Mouse (Mus musculus) cortical plate, adult 2 months (tissue): ENCODE measurements at regions not wholly inside any gene's neighbourhood (a gene's known extent, or its start where the extent isn't known, plus 50 kb on each side); places are given as distances from the start of the nearest gene placed in this dataset.

Experiments used
- H3K27ac ChIP-seq: fragments of 200-500 bp; 2 replicates; pipeline ENCODE4 v1.5.1; 2012; ENCODE audit warnings: low read length, control low read depth, inconsistent platforms; ENCODE audit not compliant: insufficient read depth
- H3K4me1 ChIP-seq: fragments of 200-500 bp; 2 replicates; pipeline ENCODE4 v1.6.1; 2011; ENCODE audit warnings: low read length; ENCODE audit not compliant: control insufficient read depth, insufficient read depth
- H3K4me3 ChIP-seq: fragments of 200-500 bp; 2 replicates; pipeline ENCODE4 v1.5.1; 2011; ENCODE audit warnings: mild to moderate bottlenecking, low read length, control low read depth; ENCODE audit not compliant: insufficient read depth
- CTCF ChIP-seq: fragments of 200-500 bp; IDR thresholded peaks from 2 replicates; pipeline ENCODE4 v1.5.1; 2011; ENCODE audit warnings: mild to moderate bottlenecking, control low read depth, low read length; ENCODE audit not compliant: insufficient read depth; ENCODE audit errors: extremely low read depth
- POLR2A ChIP-seq: fragments of 200-500 bp; IDR thresholded peaks from 2 replicates; pipeline ENCODE4 v1.6.1; 2011; ENCODE audit warnings: mild to moderate bottlenecking, low read length, control low read depth; ENCODE audit not compliant: insufficient read depth; ENCODE audit errors: extremely low read depth

DNA sequence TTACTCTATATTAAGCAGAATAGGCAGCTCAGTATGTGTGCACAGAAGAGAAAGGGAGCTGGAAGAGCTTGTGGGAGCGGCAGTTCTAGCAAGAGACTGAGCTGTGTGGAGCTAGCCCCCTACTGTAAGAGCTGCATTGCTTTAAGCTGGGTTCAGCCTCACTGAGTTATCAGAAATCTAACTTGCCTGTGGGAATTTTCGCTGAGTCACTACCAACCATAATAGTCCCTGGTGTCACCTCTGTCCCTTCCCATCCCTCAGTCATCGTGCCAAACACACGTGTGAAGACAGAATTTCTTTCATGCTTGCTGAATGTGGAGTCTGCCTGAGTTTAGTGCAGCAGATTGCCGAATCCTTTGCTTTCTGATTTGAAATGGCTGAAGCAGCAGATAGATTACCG is 99.0 kb upstream of the Eomes start:
- no peaks in the 10 kb centered on the region for H3K4me1 ChIP-seq
- H3K27ac ChIP-seq = no peak overlapping the region
- no peak overlapping the region for H3K4me3 ChIP-seq
- TF ChIP-seq POLR2A (no peak), CTCF (no peak)

DNA sequence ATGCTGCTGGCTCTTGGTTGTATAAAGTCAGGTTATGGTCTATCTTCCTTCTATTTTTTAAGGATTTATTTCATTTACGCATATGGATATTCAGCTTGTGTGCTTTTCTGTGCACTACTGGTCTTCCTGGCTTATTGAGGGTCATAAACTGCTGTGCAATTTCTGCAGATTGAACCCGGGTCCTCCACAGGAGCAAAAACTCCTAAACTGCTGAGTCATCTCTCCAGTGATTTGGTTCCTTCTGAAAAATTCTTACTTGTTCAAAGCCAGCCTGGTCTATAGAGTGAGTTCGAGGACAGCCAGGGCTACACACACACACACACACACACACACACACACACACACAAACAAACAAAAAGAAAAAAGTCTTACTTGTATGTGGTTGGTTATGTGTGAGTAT is 95.5 kb upstream of the Eomes start:
- Histone ChIP-seq H3K4me1 (no peaks in the 10 kb centered on the region), H3K4me3 (no peak overlapping the region), H3K27ac (no peak overlapping the region)
- TF ChIP-seq CTCF (no peak), POLR2A (no peak)

DNA sequence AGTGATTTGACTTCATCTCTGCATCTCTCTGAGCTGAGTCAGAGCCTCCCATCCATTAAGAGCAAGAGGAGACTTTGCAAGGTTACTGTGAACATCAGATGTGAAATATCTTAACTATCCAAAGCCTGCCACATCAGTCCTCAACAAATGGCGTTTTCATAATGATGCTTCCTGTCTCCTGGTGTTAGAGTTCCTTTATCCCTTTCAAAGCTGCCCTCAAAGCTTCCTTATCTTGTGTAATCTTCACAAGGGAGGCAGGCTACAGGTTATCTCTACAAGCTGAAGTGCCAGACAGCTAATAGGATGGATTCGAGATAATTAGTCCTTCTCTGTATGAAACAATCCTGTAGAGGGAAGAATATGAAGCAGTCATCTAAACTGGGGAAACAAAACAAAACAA is 93.4 kb upstream of the Eomes start:
- no peak for TF ChIP-seq POLR2A
- TF ChIP-seq CTCF = no peak
- Histone ChIP-seq H3K27ac (no peak overlapping the region), H3K4me3 (no peak overlapping the region), H3K4me1 (no peaks in the 10 kb centered on the region)

DNA sequence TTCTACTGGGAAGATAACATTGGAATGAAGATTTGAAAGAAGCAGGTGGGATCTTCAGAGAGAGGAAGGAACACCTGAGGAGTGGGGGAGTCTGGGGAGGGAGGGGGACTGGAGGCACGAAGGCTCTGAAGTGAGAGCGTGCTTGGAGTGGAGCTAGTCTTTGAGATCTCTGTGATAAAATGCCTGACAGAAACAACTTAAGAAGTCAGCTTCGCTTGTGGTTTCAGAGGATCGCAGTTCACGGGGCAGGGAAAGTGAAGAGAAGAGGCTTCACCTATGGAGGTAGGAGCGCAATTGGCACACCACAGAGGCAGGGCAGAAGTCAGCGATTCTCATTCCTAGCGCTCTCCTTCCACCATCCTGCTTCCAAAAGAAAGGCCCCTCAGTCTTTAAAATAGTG is 90.4 kb upstream of the Eomes start:
- no peak overlapping the region for H3K27ac ChIP-seq
- no peak overlapping the region for H3K4me3 ChIP-seq
- TF ChIP-seq POLR2A = no peak
- TF ChIP-seq CTCF = no peak
- no peaks in the 10 kb centered on the region for H3K4me1 ChIP-seq

DNA sequence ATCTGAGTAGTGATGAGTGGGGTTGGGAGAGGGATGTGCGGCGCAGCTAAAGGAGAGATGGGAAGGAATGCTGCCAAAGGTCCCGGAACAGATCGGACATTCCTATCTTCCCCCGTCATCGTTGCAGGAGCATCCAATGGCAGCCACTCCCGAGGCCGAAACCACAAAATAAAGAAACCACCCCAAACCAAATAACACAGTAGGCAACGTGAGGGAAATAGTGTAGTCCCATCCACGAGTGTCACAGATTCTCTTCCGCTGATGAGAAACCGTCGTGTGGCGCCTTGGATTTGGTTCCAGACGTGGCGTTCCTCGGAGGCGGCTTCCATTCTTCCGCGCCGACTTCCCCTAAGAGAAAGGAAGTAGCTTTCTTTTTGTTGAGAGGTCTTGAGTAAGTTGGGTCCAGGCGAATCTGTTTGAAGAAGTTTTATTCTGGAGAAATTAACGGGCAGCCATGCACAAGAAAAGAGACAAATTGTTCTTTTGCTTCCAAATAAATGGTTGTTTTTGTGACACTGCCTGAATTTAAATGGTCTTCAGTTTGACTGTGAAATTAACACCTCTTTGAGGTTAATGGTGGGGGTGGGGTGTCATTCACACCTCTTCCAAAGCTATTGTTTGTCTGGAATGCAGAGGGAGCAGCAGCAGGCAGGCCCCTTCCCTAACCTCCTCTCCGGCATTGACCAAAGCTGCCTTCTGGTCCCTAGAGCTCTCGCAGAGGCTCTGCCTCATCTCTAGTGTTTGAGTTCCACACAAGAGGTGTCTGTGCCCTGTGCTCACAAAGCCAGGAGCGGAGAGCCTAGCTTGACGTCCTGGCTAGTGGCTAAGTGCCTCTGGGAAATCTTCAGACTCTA is 88.3 kb upstream of the Eomes start:
- TF ChIP-seq POLR2A (no peak), CTCF (no peak)
- Histone ChIP-seq H3K27ac (no peak overlapping the region), H3K4me1 (no peaks in the 10 kb centered on the region), H3K4me3 (no peak overlapping the region)

DNA sequence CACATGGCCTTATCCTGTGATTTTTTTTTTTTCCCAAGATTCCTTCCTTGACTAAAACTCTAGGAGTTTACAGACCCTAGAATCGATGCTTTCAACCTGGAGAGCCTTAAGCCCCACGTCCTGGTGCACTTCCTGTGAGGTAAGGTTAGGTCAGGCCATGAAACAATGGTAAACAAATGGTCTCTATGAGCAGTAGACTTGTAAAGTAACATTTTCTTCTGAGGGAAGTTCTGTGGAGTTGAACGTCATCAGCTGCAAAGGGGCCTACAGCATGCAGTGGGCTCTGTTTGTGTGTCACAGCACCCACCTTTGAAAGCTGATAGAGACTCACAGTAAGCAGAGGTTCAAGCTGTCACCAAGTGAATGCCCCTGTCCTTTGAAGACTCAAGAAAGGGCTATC is 87.3 kb upstream of the Eomes start:
- Histone ChIP-seq H3K4me1 (no peaks in the 10 kb centered on the region), H3K27ac (no peak overlapping the region), H3K4me3 (no peak overlapping the region)
- TF ChIP-seq CTCF (no peak), POLR2A (no peak)

DNA sequence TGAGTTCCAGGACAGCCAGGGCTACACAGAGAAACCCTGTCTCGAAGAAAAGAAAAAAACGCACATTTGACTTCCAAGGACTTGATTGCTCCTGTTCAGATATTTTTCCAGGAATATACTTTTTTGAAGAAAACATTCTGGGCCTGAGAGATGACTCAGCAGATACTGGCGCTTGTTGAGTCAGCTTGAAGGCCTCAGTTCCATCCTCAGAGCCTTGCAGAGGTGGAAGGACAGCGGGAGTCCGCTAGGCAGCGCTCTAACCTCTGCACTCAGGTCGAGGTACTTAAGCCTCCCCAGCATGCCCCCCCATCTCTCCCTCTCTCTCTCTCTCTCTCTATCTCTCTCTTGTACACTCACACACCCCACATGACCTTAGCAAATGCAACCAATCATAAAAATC is 86.3 kb upstream of the Eomes start:
- no peaks in the 10 kb centered on the region for H3K4me1 ChIP-seq
- H3K4me3 ChIP-seq = no peak overlapping the region
- no peak overlapping the region for H3K27ac ChIP-seq
- TF ChIP-seq CTCF (no peak), POLR2A (no peak)

DNA sequence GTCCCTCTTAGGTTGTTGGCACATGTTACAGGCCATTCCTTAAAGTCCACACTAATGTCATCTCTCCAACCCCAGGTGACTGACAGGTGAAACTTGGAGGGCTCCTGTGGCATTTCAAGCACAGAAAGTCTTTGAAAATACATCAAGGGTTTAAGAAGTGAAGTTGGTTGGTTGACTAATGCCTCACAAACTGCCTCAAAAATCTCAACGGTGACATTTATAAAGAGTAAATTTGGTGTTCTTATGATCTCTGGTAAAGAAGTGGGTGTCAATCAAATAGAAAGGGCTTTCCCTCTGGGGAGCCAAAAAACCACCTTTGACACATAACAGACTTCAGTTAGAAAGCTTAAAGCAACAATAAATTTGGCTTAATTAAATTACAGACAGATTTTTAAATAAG is 85.2 kb upstream of the Eomes start:
- Histone ChIP-seq H3K27ac (no peak overlapping the region), H3K4me3 (no peak overlapping the region), H3K4me1 (no peaks in the 10 kb centered on the region)
- TF ChIP-seq CTCF (no peak), POLR2A (no peak)

DNA sequence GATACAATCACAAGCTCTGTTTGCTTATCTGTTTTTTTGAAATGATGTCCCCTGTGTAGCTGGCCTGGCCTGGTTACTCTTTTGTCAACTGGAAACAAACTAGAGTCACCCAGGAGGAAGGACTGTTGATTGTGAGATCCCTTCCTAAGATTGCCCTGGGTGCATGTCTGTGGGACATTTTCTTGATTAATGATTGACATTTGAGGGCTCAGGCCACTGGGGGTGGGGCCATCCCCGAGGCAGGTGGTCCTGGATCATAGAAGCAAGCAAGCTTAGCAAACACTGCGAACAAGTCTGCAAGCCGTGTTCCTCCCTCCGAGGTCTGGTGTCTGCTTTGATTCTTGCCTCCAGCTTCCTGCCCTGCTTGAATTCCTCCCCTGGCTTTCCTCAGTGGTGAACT is 84.4 kb upstream of the Eomes start:
- Histone ChIP-seq H3K4me3 (no peak overlapping the region), H3K4me1 (no peaks in the 10 kb centered on the region), H3K27ac (no peak overlapping the region)
- no peak for TF ChIP-seq POLR2A

DNA sequence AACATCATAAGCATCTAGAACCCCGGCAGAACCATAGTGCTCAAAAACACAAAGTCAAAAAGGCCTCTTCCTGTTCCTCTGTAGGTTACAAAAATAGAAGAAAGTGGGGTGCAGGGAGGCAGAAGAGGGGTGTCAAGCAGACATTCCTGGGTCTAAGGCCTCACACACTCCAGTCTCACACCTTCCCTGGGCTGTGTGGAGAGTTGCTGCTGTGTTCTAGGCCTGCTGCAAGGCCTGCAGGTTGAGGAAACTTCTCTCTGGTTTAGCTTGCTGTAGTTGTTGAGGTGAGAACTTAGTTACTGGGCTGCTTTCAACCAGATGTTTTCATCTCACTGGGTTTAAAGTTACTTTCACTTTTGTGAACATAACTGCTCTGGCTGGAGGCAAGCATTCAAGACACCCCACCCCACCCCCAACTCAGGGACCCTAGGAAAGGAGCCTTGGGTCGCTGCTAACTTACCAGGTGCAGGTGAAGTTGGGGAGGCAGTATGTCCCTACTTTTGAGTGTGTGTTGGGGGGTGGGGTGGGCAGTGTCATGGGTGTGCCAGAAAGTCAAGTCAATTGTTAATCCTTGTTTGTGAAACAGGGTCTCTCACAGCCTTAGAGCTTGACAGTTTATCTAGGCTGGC is 81.5 kb upstream of the Eomes start:
- TF ChIP-seq CTCF (no peak), POLR2A (no peak)
- Histone ChIP-seq H3K27ac (no peak overlapping the region), H3K4me3 (no peak overlapping the region), H3K4me1 (no peaks in the 10 kb centered on the region)
